Mouse (Mus musculus) cerebellum, adult 2 months (tissue): ENCODE data around the gene Faf2.

Experiments
- CTCF ChIP-seq: fragments of 200-500 bp; IDR thresholded peaks from 2 replicates; pipeline ENCODE4 v1.5.1; 2011; ENCODE audit warnings: low read depth, mild to moderate bottlenecking, control low read depth, low read length, moderate library complexity, borderline replicate concordance; ENCODE audit not compliant: insufficient read depth
- POLR2A ChIP-seq: fragments of 200-500 bp; IDR thresholded peaks from 2 replicates; pipeline ENCODE4 v1.6.1; 2011; ENCODE audit warnings: low read length, control low read depth, borderline replicate concordance; ENCODE audit not compliant: insufficient read depth

DNA sequence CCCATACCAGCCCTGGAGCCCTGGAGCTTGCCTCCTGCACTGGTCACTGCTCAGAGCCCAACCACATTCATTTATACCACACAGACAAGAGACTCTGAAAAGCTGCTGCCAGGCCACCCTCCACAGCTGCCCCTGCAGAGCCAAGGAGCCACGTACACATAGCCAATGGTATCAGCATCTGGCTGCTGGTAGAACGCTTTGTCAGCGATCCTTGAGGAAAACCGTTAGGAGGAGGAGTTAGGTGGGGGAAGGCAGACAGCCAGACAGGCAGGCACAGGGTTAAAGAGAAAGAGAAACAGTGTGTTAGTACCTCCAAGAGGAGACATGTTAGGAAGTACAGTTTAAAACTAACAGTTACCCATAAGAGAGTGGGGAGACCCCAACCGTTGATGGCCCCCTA lies 24.7 kb upstream of the Faf2 start:
- TF ChIP-seq POLR2A = no peak
- no peak for TF ChIP-seq CTCF
